Mouse (Mus musculus) kidney, postnatal 25 days (tissue): Measurements from ENCODE around the gene Pard6b.

Experiments
- DNase-seq, 2 experiments: peaks; one replicate each; pipeline ENCODE4 v3.0.0; 2021; ENCODE audit warnings: mixed read lengths in 2 of 2

Pard6b gene

GRCm38 (mm10) chr2:168063712-168064111 lies 17.1 kb upstream of the Pard6b start:
- peak in 1 of 2 experiments; percentile 35 for DNase-seq

DNA sequence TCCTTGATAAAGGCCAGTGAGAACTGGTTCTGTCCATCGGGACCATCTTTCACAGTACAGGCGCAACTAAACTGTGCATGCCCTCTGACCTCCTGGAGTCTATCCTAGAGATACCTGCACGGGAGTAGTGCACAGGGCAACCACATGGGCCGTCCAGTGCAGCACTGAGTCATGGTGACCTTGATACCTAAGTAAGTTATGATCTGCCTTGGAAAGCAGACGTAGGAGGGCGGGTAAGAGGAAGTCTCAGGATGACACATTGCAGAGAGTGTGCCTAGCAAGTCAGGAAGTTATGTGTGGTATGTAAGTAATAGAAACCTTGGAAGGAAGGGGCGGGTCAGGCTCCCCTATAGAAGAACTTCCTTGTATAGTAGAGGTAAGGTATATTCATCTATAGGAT lies 15.3 kb upstream of the Pard6b start:
- DNase-seq: peak in 1 of 2 experiments; percentile 31

DNA sequence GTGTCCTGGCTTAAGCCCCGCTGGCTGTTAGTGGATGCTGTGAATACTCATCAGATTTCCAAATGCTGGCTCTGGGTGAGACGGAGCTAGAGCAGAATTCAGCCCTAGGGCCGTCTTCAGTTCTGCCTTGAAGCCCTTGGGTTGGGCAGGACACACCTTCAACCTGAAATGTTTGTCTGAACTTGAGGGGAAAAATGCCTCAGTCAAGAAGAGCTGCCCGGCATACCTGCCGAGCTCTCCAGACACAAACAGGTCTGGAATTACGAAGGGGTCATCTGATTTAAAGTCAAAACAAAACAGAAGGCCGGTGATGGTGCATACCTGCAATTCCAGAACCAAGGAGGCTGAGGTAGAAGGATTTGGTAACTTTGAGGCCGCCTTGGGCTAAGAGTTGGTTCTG lies 14.0 kb upstream of the Pard6b start:
- DNase-seq: peak in 1 of 2 experiments; percentile 27

DNA sequence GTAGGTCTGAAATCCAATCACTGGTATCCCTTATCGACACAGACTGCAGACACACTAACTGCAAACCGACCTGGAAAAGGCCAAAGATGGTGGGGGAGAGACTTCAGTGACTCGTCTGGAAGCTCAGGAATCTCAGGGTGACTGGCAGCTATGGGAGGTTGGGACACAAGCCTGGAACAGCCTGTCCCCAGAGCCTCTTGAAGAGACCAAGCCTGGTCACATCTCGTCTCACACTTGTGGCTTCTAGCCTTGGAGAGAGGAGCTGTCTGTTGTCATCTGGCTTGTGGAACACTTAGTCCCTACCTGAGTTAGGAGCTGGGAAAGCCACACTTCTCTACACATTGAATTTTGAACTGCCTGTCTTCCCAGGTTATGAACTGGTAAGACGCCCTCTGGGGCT lies 10.4 kb upstream of the Pard6b start:
- peak in 1 of 2 experiments; percentile 38 for DNase-seq

GRCm38 (mm10) chr2:168072436-168073131 lies 8.2 kb upstream of the Pard6b start:
- DNase-seq: peak; percentile 46 to 73

- DNase-seq: peak; percentile 57 to 73
Observed at GRCm38 (mm10) chr2:168073722-168074121, 7.1 kb upstream of the Pard6b start.

DNA sequence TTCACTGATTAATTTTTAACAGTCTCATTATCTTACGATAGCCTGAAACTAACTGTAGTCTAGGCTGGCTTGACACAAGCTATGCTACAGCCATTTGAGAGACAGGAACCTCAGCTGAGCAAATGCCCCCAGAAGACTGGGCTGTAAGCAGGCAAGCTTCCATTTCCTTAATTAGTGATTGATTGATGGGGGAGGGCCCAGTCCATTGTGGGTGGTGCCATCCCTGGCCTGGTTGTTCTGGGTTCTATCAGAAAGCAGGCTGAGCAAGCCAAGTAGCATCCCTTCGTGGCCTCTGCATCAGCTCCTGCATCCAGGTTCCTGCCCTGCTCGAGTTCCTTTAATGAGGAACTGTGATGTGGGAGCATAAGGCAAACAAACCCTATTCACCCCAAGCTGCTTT lies 6.3 kb upstream of the Pard6b start:
- peak; percentile 57 to 72 for DNase-seq

DNA sequence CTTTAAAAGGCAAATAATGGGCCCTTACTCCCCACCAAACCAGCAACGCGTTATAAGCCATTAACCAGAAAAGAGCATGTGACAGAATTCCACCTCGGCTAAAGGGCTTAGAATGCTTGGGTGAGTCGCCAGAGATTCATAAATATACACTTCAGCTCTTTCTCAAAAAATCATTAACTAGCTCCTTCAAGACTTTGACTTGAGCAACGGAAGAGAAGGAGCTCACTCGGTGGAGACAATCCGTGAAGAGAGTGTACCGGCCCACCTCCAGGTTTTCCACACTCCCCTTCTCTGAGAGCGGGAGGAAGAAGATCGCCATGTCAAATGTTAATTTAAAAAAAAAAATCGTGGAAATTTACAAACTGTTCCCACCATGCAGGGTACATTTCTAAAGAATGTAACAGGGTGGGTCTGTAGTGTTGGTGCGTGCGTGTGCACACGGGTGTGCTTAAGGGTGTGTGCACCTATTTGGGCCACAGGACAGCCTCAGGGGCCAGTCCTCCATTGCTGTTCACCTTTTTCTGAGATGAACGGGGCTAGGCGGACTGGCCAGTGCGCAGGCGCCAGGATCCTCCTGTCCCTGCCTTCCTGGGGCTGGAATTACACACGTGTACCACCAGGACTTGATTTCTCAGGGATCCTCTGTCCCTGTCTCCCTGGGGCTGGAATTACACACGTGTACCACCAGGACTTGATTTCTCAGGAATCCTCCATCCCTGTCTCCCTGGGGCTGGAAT lies 3.8 kb upstream of the Pard6b start:
- peak; percentile 74 to 91 for DNase-seq

- DNase-seq: peak; percentile 83 to 92
Observed at GRCm38 (mm10) chr2:168078107-168078830, 2.5 kb upstream of the Pard6b start.

- DNase-seq: no peak
Observed at GRCm38 (mm10) chr2:168081299-168081932, 612 bp downstream of the Pard6b start.

DNA sequence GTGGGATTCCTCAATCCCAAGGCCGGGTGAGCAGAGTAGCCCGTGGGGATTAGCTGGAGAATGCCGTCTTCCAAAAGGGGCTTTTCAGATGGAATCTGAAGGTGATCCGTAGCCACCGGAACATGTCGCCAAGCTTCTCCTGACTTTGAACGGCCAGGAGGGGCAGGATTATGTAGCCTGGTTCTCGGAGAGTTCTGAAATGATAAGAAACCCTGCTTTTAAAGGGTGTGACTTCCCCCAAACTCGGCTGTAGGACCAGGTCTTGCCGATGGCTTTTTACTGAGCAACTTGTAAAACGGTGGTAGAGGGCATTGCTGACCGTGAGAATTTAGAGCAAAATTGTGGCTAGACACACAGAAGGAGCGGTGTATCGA lies 1.1 kb downstream of the Pard6b start:
- peak in 1 of 2 experiments; percentile 29 for DNase-seq

DNA sequence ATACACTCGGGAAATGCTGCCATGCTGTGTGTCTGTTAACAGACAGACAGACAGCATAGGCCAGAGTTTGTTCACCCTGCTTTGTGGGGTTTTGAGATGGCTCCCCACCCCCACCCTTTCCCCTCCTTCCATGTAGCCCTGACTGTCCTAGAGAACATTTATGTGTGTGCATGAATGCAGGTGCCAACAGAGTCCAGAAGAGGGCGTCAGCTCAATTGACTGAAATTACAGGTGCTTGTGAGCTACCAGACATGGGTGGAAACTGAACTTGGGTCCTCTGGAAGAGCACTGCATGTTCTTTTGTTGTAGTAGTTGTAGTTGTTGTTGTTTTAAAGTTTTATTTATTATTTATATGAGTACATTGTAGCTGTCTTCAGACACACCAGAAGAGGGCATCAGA lies 2.8 kb downstream of the Pard6b start:
- DNase-seq: peak in 1 of 2 experiments; percentile 37

DNA sequence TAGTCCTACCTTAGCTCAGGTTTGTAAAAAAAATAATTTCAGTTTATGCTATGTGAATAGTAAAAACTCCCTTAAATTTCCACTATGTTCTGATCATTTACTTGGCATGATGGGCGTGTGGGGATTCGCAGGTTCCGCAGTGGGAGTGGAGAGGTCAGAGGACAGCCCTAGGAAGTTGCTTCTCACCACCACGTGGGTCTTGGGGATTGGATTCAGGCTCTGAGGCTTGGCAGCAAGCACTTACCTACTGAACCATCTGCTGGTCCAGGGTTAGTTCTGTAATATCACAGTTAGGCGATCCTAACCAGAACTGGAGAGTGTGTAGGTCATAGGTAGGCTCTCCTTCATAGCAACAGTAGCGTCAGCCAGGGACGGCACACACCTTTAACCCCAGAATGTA lies 3.4 kb downstream of the Pard6b start:
- DNase-seq: peak in 1 of 2 experiments; percentile 70

DNA sequence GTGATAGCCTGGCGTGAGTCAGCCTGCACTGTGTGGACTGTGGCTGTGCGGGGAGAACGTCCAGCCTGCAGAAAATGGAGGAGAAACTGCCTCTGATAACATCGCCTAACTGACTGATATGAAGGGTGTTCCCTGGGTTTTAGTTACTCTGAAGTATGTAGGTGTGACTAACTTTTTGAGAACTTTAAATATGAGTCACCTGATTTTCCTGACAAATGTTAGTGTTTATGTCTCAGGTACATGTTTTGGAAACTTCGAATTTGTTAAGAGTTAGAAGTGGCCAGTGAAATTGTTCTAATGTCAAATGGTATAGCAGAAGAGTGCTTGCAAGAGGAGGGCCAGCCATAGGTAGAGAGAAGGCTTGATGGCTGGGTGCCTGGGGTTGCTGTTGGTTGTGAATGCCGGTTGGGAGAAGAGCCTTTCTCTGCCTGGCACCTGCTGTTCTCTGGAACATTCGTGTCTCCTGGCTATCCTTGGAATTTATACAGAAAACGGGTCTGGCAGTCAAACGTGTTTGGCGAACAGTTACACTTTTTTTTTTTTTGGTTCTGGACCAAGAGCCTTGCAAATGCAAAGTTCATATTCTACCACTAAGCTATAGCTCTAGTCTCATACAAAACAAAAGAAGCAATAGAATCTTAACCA lies 4.9 kb downstream of the Pard6b start:
- peak in 1 of 2 experiments; percentile 36 for DNase-seq

- DNase-seq: peak in 1 of 2 experiments; percentile 54
Observed at GRCm38 (mm10) chr2:168086318-168086717, 5.5 kb downstream of the Pard6b start.

GRCm38 (mm10) chr2:168086839-168087238 lies 6.0 kb downstream of the Pard6b start:
- peak in 1 of 2 experiments; percentile 60 for DNase-seq

- DNase-seq: no peak
Observed at GRCm38 (mm10) chr2:168091560-168091959, 10.8 kb downstream of the Pard6b start.

DNA sequence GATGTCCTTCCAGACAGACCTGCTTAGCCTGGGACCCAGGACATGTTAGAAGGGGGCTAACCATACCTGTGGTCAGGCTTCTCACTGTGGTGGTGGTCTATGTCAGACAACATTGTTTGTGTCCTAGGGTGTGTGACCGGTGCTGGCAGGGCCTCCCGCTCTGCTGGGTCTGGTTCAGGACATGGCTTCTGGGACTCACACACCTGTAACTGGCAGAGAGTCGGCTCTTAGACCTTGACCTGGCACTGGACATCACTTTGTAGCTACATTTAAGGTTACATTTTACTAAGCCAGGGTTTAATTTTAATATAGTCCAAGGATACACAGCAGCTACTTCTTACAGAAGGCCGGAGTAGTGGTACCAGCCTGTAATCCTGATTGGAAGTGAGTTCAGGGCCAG lies 12.3 kb downstream of the Pard6b start:
- peak in 1 of 2 experiments; percentile 75 for DNase-seq

DNA sequence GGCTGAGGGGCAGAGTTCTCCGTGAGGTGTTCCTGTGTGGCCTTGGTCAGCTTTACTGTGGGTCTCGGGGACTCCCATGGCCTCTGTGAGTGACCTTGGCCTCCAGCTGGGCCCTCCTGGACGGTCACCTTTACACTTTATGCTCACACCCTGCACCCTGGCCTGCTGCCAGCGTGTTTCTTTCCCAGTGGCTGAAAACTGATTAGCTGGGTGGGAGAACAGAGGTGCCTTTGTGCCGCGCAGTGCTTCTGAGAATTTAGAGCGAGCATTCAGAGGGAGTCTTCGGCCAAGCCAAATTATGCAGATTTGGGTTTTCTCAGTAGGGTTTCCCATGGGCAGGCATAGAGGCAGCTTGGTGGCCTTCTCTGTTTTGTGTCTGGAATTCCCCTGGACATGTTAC lies 14.3 kb downstream of the Pard6b start:
- peak; percentile 91 to 92 for DNase-seq

GRCm38 (mm10) chr2:168096487-168096886 lies 15.7 kb downstream of the Pard6b start:
- peak; percentile 63 to 69 for DNase-seq

GRCm38 (mm10) chr2:168098040-168098439 lies 17.2 kb downstream of the Pard6b start:
- peak; percentile 84 to 86 for DNase-seq

DNA sequence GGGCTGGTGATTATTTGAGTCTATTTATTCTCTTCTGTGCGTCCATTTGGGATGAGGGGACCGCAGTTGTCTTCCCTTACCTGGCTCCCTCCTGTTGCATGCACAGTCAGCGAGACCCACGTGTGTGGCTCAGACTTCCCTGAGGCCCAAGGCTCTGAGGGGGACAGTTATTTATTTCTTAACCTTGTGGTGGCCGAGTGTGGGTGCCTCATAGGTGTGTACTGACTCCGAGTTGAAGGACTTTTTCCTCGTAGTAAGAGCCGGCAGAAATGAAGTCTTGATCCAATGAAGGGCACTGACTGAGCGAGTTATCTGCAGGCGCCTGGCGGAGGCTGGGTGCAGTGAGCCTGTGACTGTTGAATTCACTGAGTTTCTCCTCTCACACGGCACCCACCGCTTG lies 19.2 kb downstream of the Pard6b start:
- DNase-seq: peak in 1 of 2 experiments; percentile 58
